Mouse (Mus musculus) brain, adult 2 months (tissue): ENCODE results near the gene Fads6.

ENCODE experiments used
- DNase-seq: peaks from one replicate; pipeline ENCODE4 v3.0.0; 2011; ENCODE audit warnings: low read depth, low spot score

Gene Fads6

GRCm38 (mm10) chr11:115297214-115297826 is at the start of gene Fads6:
Gene Fads6, minus strand, starts transcription at chr11:115297663.
- DNase-seq, result peak; percentile 96

- no peak for DNase-seq
These were observed 48.1 kb upstream of the Fads6 start for GRCm38 (mm10) chr11:115345515-115345914.

DNA sequence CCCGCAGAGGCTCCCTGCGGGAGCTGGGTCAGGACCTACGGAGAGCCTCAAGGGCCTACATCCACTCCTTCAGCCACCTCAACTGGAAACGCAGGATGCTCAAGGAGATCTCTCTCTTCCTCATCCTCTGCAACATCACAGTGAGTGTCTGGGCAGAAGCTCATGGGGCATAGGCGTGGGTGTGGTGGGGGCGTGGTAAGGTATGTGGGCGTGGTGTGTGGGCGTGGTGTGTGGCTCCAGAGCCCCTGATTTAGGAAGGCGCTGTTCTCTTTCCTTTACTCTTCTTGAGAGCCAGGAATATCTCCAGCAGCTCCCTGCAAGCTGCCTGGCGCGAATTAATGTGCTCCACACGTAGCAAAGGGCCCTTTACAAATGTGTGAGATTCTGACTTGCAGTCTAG is 47.5 kb upstream of the Fads6 start:
- DNase-seq, result peak; percentile 39

DNA sequence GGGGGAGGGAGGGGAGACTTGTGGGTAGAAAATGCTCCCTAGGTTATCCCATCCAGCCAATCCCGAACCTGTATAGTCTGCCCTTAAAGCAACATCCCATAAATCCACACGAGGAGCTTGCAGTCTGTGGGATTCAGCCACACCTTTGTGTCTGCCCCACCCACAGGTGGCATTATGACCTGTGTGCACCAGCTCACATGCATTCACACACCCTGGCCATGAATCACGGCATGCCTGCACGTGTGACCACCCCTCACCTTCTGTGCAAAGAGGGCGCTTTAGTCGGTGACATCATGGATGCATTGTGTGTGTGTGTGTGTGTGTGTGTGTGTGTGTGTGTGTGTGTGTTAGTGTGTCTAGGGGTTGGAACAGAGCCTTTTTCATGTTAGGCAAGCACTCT is 44.4 kb upstream of the Fads6 start:
- no peak for DNase-seq

GRCm38 (mm10) chr11:115341246-115341645 is 43.8 kb upstream of the Fads6 start:
- DNase-seq, result peak; percentile 34

GRCm38 (mm10) chr11:115337826-115338225 is 40.4 kb upstream of the Fads6 start:
- no peak for DNase-seq

DNA sequence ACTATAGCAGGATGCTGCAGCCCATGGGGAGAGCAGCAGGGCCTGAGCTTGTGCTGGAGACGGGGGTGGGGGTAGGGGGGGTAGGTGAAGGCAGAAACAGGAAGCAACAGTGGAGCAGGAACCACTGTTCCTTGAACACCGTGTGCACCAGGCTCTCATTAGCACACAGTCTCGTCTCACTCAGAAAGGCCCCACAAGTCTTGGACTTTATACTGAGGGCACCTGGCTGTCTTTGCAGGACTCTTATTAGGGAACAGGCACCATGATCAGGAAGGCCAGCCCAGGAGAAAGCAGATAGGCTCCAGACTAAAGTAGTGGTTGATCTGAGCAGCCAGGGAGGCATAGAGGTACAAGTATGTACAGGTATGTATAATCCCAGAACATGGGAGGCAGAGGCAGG is 39.9 kb upstream of the Fads6 start:
- DNase-seq, result no peak

DNA sequence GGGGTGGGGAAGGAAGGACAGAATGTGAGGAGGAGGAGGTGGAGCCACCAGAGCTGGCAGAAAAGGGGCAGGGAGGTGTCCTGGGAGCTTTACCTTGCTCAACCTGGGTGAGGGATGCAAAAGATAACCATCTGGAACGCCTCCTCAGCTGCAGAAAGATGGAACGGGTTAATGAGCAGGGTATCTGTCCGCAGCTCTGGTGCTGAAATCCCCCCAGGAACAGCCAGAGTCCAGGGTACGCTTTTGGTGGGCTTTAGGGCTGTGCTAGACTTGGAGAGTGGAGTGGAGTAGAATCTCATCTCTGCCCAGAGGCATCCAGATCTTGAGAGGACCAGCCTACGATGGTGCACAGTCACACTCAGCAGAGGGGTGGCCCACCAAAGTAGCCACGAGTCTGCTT is 38.7 kb upstream of the Fads6 start:
- no peak for DNase-seq

DNA sequence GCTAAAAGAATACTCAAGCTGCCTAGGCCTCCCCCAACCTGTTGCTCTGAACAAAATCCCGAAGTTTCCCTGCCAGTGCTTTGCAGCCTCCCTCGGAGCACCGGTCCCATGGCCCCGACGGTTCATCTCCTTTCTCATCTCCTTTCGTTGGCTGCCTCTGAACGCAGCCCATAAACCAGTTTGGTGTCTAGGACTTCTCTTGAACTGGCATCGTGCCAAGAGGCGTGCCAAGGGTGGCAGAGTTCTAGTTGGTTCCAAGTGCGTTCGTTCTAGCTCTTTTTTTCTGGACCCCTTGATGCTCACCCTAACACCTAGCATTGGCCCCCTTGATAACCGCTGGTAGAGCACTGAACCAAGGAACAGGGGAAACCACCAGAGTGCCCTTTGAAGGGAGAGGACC is 37.8 kb upstream of the Fads6 start:
- DNase-seq, result no peak

DNA sequence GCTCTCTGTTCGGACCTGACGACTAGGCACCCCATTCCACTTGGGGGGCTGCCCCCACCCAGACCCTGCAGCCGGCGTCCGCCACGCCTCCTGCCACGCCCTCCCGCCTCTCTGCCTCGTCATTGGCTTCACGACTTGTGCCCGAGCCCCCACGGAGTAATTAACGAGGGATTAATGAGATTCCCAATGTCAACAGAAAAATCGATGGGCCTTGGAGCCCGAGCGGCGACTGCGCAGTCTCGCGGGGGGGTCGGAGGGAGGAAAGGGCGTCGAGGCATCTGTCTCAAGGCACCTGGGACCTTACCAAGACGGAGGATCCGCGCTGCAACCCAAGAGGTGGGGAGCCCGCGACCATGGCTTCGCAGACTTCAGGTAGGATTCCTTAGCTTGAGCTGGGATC is 37.1 kb upstream of the Fads6 start, which contains the start of gene Otop3:
Gene Otop3 (plus strand): TSS at position 201 of the 400 bp plus-strand sequence.
- no peak for DNase-seq

DNA sequence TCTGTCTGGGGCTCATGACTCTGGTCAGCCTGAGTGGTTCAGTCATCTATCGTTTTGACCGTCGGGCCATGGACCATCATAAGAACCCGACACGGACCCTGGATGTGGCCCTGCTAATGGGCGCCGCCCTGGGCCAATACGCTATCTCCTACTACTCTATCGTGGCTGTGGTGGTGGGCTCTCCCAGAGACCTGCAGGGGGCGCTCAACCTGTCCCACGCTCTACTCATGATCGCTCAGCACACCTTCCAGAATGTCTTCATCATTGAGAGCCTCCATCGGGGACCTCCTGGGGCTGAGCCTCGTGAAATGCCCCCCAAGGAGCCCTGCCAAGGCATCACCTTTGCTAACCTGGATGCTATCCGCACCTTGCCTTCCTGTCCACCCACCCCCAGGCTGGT is 31.9 kb upstream of the Fads6 start:
- DNase-seq, result no peak

DNA sequence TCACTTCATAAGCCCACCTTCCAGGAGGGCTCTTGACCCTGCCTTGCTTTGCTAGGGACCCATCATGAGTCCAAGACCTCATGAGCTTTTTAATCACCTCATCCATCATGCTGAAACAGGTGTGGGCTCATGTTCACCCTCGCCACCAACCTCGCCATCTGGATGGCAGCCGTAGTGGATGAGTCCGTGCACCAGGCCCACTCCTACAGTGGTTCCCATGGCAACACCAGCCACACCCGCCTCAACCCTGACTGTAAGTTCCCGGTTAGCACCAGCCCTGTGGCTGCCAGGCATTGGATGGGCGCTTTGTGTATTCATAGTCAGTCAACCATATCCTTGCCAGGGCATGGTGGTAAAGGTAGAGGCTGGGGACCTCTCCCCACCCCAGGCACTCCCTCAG is 29.3 kb upstream of the Fads6 start:
- peak; percentile 69 for DNase-seq

DNA sequence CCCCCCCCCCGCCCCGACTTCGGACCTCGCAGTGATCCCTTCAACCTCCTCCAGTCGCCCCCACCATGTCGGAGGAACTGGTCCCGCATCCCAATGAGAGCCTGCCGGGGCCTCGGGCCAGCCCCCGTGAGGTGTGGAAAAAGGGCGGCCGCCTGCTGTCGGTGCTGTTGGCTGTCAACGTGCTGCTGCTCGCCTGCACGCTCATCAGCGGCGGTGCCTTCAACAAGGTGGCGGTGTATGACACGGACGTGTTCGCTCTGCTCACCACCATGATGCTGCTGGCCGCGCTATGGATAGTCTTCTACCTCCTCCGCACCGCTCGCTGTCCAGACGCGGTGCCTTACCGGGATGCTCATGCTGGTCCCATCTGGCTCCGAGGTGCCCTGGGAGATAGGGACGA is 25.9 kb upstream of the Fads6 start:
- DNase-seq, result no peak

DNA sequence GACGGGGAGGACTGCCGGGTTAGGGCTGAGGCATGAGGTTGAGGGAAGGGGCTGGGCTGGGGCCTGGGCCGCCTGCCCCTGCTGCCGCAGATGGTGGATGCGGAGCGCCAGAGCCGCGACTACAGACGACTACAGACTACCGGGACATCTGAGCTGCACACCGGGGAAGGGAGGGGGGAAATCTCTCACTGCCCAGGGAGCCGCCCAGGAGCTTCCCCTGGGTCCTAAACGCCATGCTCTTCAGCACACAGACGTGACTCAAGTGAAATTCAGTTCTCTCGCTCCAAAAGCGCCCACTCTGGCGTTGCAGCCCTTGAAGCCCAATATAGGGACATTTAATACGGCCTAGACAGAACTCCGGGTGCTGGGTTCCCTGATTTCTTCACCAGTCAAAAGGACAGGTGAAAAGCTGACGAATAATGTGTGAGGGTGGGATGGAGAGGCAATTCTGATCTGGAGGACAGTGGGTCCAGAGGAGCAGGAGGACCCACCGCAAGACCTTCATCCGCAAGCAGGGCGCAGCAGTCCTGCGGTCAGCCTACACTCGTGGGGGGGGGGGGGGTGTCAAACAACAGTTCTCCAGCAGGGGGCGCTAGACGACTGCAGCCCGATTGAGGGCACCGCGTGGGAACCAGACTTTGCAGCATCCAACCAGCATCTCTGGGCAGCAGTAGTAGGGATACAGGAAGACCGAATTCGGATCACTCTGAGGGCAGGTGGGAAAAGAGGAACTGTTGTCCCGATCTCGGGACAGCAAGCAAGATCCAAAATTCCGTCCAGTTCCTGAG is 24.6 kb upstream of the Fads6 start, which contains the start of gene Ush1g:
Gene Ush1g (minus strand): TSS at position 136 of the 788 bp plus-strand sequence.
- peak; percentile 88 for DNase-seq

- peak; percentile 65 for DNase-seq
These were observed 22.4 kb upstream of the Fads6 start for GRCm38 (mm10) chr11:115319704-115320383.

DNA sequence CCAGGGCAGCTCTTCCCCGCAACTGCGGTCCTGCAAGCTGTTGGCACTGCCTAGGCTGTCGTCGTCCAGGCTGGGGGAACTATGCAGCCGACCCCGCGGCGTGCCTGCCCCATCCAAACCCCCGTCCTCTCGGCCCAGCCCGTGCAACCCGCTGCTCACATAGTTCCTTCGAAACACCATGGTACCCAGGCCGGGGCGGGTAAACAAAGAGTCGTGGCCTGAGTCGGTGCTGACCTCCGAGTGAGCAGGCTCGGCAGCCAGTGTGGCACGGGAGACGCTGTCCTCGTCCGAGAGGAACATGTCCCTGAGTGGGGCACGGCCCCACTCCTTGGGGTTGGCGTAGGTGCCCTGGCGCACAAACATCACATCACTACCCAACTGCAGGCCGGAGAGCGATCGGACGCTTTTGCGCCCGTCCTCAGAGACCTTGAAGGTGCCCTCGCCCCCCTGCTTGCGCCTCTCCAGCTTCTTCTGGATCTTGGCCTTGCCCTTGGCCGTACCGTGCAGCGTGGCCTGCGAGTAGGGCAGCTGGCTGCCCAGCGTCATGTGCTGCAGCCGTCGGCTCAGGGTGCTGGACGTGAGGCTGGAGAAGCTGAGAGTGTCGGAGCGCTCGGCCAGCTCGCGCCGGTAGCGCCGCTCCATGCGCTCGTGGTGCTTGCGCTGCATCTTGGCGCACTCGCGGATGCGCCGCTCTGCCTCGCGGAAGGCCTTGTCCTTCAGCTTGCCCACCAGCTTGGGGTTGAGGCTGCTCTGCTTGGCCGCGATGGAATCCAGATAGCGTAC is 21.0 kb upstream of the Fads6 start:
- no peak for DNase-seq

DNA sequence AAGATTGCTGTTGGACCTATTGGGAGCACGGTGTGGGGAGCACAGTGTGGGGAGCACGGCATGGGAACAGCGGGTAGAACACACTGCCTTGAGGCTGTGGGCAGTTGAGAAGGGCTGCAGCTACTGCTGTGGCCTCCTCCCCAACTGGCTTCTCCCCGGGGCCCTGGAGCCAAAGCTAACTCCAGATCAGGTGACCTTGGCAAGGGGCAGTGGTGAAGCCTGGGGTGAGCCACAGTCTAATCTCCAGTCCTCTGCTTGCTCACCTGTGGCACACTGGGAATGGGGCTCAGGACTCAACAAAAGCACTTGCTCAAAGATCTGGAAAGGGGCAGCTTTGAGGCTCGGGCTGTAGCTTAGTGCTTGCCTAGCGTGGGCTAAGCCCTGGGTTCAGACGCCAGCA is 19.7 kb upstream of the Fads6 start:
- DNase-seq, result no peak

GRCm38 (mm10) chr11:115314249-115314648 is 16.8 kb upstream of the Fads6 start:
- DNase-seq, result peak; percentile 22

- DNase-seq, result no peak
These were observed 11.3 kb upstream of the Fads6 start for GRCm38 (mm10) chr11:115308781-115309180.

DNA sequence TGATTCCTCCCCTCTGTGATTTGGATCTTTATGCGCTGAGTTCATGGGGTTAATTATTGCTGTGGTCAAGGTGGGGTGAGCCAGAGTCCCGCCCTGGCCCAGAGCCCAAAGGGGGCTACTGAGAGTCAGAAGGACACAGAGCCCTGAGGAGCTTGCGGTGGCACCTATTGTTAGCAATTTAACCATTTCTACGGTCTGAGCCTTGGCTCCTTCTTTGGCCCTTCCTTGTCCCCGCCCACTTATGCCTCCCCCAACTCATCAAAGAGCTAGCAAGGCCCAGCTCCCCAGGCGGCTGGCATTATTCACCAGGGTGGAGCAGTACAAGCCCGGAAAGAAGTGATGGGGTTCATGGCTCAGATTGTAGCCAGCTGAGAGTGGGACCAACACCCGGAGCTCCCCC is 9.4 kb upstream of the Fads6 start, which contains the start of gene Otop2:
Gene Otop2 (plus strand): TSS at position 301 of the 400 bp plus-strand sequence.
- no peak for DNase-seq

DNA sequence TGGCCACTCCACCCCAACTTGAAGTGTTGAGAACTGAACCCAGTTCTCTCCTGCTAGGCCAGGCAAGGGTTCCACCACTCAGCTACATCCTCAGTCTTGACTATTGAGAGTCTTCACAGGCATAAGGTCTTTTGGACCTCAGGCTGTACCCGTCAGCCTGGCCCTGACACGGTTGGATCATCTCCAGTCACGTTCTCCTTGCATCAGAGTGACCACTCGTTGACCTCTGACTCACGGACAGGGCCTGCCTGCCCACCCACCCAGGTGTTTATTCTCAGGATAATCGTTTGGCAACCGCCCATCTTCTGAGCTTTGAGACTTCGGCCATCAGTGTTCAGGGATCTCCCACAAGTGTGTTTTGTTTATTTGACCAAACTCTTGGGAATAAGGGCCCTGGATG is 5.7 kb upstream of the Fads6 start:
- DNase-seq, result no peak

DNA sequence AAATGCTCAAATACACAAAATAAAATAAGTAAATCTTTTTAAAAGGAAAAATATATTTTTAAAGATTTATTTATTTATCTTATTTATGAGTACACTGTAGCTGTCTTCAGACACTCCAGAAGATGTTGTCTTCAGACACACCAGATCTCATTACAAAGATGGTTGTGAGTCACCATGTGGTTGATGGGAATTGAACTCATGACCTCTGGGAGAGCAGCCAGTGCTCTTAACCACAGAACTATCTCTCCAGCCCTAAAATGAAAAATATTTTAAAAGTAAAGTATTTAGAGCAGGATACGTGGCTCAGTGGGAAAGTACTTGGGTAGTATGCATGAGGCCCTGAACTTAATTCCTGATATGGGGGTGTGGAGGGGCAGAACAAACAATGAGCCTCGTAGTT is 3.9 kb upstream of the Fads6 start:
- DNase-seq, result no peak
